9 mouse cellular contexts compared by ENCODE assay signal in genomic region chrX:94674977-94675376, GRCm38 (mm10). TPM values are rescaled to one million over a fixed set of nuclear protein-coding genes. Genes with fewer than 3 reads are reported as not detected.
A peak's percentile ranks its signal among the peaks of the same experiment; 100 is the strongest.
DNase-seq lines count a peak whose midpoint lies in the region; ATAC-seq and TF ChIP-seq lines count a peak whose summit lies in the region.
"Had no signal": no experiment of that assay in that cellular context is flagged by ENCODE, and none has a peak within 500 bp of the region (broad histone marks: within the 10 kb centered on the region; RNA-seq: fewer than 3 reads in every experiment).

No protein-coding gene starts in this region.

- TF ChIP-seq CTCF in CH12.LX (conservative IDR thresholded peaks at IDR 0.05 in 1 of 2, IDR thresholded peaks at IDR 0.05 in 1 of 2; ENCODE audit: low read depth in 2 of 2, low read length in 2 of 2): peak; percentile 15 to 72; a peak in 2 of 4 replicates

- H3K79me2 ChIP-seq in CH12.LX (replicated peaks; ENCODE audit: control insufficient read depth, extremely low read depth, insufficient read depth, poor library complexity, severe bottlenecking): no peaks in the 10 kb centered on the region

- intact Hi-C loops in left cerebral cortex, postnatal 36 days (cut with DNase I): no loop called here

- WGBS in heart, embryonic 12.5 days: 47% methylated on average over 4 of the region's 4 CpGs

- H3K4me1 ChIP-seq in heart, embryonic 12.5 days (replicated peaks): no peaks in the 10 kb centered on the region
- H3K4me1 ChIP-seq in CH12.LX (ENCODE audit: control insufficient read depth in 1 of 2, insufficient read depth in 2 of 2): no peaks in the 10 kb centered on the region
- H3K4me1 ChIP-seq: embryonic facial prominence, embryonic 12.5 days had no signal

- peak; percentile 18 for DNase-seq in heart, postnatal 4 days
- DNase-seq in CH12.LX (ENCODE audit: extremely low read depth): peak; percentile 38
- peak; percentile 10 for DNase-seq in adrenal gland, postnatal 14 days
- peak; percentile 20 for DNase-seq in embryo, embryonic 9.5 days (ENCODE audit: extremely low spot score)
- DNase-seq in left cerebral cortex, postnatal 36 days (ENCODE audit: low spot score in 2 of 2): peak; percentile 8 to 15
- peak; percentile 4 for DNase-seq in right cerebral cortex, postnatal 14 days
- no peak for DNase-seq in gastrocnemius, adult 8-10 months (ENCODE audit: low spot score in 2 of 2)

- no peak overlapping the region for H3K9ac ChIP-seq in heart, embryonic 12.5 days
- H3K9ac ChIP-seq in CH12.LX (ENCODE audit: insufficient read depth, low read depth): no peak overlapping the region
- H3K9ac ChIP-seq: embryonic facial prominence, embryonic 12.5 days had no signal

- in situ Hi-C loops in CH12.LX (cut with MboI; ENCODE audit: low pct_ligation_motif_present, low pct_unique_long_range_greater_than_20kb, low sequenced_read_pairs): no loop called here

- TF ChIP-seq EP300 in CH12.LX (IDR thresholded peaks at IDR 0.05; ENCODE audit: low read length): no peak

- no peak for ATAC-seq in heart, embryonic 12.5 days (ENCODE audit: insufficient number of reproducible peaks, low FRiP score)

- H3K36me3 ChIP-seq in heart, embryonic 12.5 days: no peaks in the 10 kb centered on the region
- no peaks in the 10 kb centered on the region for H3K36me3 ChIP-seq in CH12.LX (replicated peaks in 1 of 2; ENCODE audit: control insufficient read depth in 1 of 2, insufficient read depth in 1 of 2, low read length in 1 of 2)
- H3K36me3 ChIP-seq: embryonic facial prominence, embryonic 12.5 days had no signal

- H3K9me3 ChIP-seq in heart, embryonic 12.5 days (replicated peaks): no peaks in the 10 kb centered on the region
- no peaks in the 10 kb centered on the region for H3K9me3 ChIP-seq in CH12.LX (replicated peaks; ENCODE audit: low read length)
- H3K9me3 ChIP-seq: embryonic facial prominence, embryonic 12.5 days had no signal

- peak; percentile 72 for TF ChIP-seq RAD21 in CH12.LX (IDR thresholded peaks at IDR 0.05; ENCODE audit: low read depth, low read length)

- H3K27ac ChIP-seq in heart, embryonic 12.5 days (ENCODE audit: poor library complexity, severe bottlenecking): no peak overlapping the region
- H3K27ac ChIP-seq in CH12.LX (ENCODE audit: insufficient read depth, low read depth): no peak overlapping the region
- H3K27ac ChIP-seq: embryonic facial prominence, embryonic 12.5 days had no signal

- no peak for TF ChIP-seq POLR2A in CH12.LX (IDR thresholded peaks at IDR 0.05; ENCODE audit: low read depth, low read length)

- dilution Hi-C loops in CH12.LX (cut with MboI; ENCODE audit: extremely low pct_ligation_motif_present, extremely low pct_unique_long_range_greater_than_20kb, low sequenced_read_pairs): no loop called here

- H3K4me3 ChIP-seq in heart, embryonic 12.5 days: no peak overlapping the region
- no peak overlapping the region for H3K4me3 ChIP-seq in CH12.LX (replicated peaks in 1 of 3; ENCODE audit: low read depth in 2 of 3, low read length in 2 of 3, poor library complexity in 1 of 3)
- H3K4me3 ChIP-seq: embryonic facial prominence, embryonic 12.5 days had no signal

- H3K4me2 ChIP-seq in heart, embryonic 12.5 days: no peak overlapping the region
- H3K4me2 ChIP-seq in CH12.LX (ENCODE audit: insufficient read depth, low read depth, poor library complexity, severe bottlenecking): no peak overlapping the region
- H3K4me2 ChIP-seq: embryonic facial prominence, embryonic 12.5 days had no signal

- no peaks in the 10 kb centered on the region for H3K27me3 ChIP-seq in heart, embryonic 12.5 days (replicated peaks)
- H3K27me3 ChIP-seq in CH12.LX (replicated peaks): no peaks in the 10 kb centered on the region
- H3K27me3 ChIP-seq: embryonic facial prominence, embryonic 12.5 days had no signal

TF ChIP-seq in CH12.LX, 34 proteins besides CTCF, POLR2A, EP300 and RAD21:
- no peak for TF ChIP-seq UBTF (IDR thresholded peaks at IDR 0.05; ENCODE audit: low read depth, low read length)
- TF ChIP-seq ZMIZ1 (IDR thresholded peaks at IDR 0.05; ENCODE audit: low read depth, low read length): no peak
- TF ChIP-seq SMC3 (IDR thresholded peaks at IDR 0.05; ENCODE audit: low read depth, low read length): peak; percentile 57

RNA-seq across cellular contexts. Expression of gene Gspt2, which starts 39.1 kb away (rescaled TPM):
- 1 to 10 TPM; 1.6 to 1.8 TPM for total RNA-seq in heart, postnatal 4 days (2021)
- 4.5 and 5.1 TPM in 2 replicates for polyA plus RNA-seq in heart, embryonic 12.5 days (2016; fragmentation: Nextera tagmentation; extraction: Ambion mirVana)
- total RNA-seq in CH12.LX (2012; rRNA removed) (not detected in 2 replicates), CH12.LX (2014; rRNA removed) (not detected in 2 replicates)
- not detected in 2 replicates for polyA plus RNA-seq in CH12.LX (2012; ENCODE audit: insufficient read length, low read depth)
- total RNA-seq in adrenal gland, postnatal 14 days (2021): 9.8 and 10.4 TPM in 2 replicates
- 10 to 100 TPM; 29.4 to 35.2 TPM for total RNA-seq in left cerebral cortex, postnatal 36 days (2021)
- total RNA-seq in gastrocnemius, adult 8-10 months (2022): under 1 TPM; 0.12 to 0.56 (median 0.38) TPM

RNA-seq across cellular contexts. Expression of gene Zxdb, which starts 49.4 kb away (rescaled TPM):
- total RNA-seq in heart, postnatal 4 days (2021): 1 to 10 TPM; 5.6 to 6.1 TPM
- polyA plus RNA-seq in heart, embryonic 12.5 days (2016; fragmentation: Nextera tagmentation; extraction: Ambion mirVana): 1.1 and 1.2 TPM in 2 replicates
- total RNA-seq in CH12.LX (2012; rRNA removed) (7.0 and 7.3 TPM in 2 replicates), CH12.LX (2014; rRNA removed) (7.5 and 7.7 TPM in 2 replicates)
- 2.6 and 3.5 TPM in 2 replicates for polyA plus RNA-seq in CH12.LX (2012; ENCODE audit: insufficient read length, low read depth)
- 9.5 and 10.5 TPM in 2 replicates for total RNA-seq in adrenal gland, postnatal 14 days (2021)
- total RNA-seq in left cerebral cortex, postnatal 36 days (2021): 10 to 100 TPM; 20.3 to 20.9 TPM
- 1 to 10 TPM; 2.1 to 3.7 (median 2.5) TPM for total RNA-seq in gastrocnemius, adult 8-10 months (2022)

Comparison
In these comparisons a context has a peak if more than half of its experiments do, and no peak if none do; other contexts are left out.
1. DNase-seq: peak in heart, postnatal 4 days (single experiment), CH12.LX (single experiment), adrenal gland, postnatal 14 days (single experiment), embryo, embryonic 9.5 days (single experiment), left cerebral cortex, postnatal 36 days (2 of 2) and right cerebral cortex, postnatal 14 days (single experiment); none in gastrocnemius, adult 8-10 months (0 of 2).